Mouse (Mus musculus) small intestine, adult 2 months (tissue): ENCODE data around the gene Cacna2d1. TPM values are rescaled to one million over a fixed set of nuclear protein-coding genes. Genes with fewer than 3 reads are reported as not detected.

Experiments
- H3K27ac ChIP-seq: fragments of 200-500 bp; 2 replicates; pipeline ENCODE4 v1.5.1; 2012; ENCODE audit warnings: low read depth, low read length, control low read depth, inconsistent platforms; ENCODE audit not compliant: insufficient read depth
- H3K27me3 ChIP-seq: fragments of 200-500 bp; 2 replicates; pipeline ENCODE4 v1.6.1; 2012; ENCODE audit warnings: mild to moderate bottlenecking, moderate library complexity, low read length, inconsistent platforms; ENCODE audit not compliant: control insufficient read depth, insufficient read depth
- H3K36me3 ChIP-seq: fragments of 200-500 bp; 2 replicates; pipeline ENCODE4 v1.6.1; 2012; ENCODE audit warnings: mild to moderate bottlenecking, low read length, control low read depth, inconsistent platforms; ENCODE audit not compliant: control insufficient read depth, insufficient read depth
- H3K4me1 ChIP-seq: fragments of 200-500 bp; 2 replicates; pipeline ENCODE4 v1.6.1; 2012; ENCODE audit warnings: low read length, inconsistent platforms, mixed read lengths; ENCODE audit not compliant: control insufficient read depth, insufficient read depth, insufficient read length
- H3K4me3 ChIP-seq: fragments of 200-500 bp; 2 replicates; pipeline ENCODE4 v1.5.1; 2012; ENCODE audit warnings: low read depth, mild to moderate bottlenecking, control low read depth, inconsistent platforms, low read length, moderate library complexity
- CTCF ChIP-seq: fragments of 200-500 bp; IDR thresholded peaks from 2 replicates; pipeline ENCODE4 v1.5.1; 2012; ENCODE audit warnings: low read depth, mild to moderate bottlenecking, control low read depth, inconsistent platforms, low read length, moderate library complexity, mixed read lengths; ENCODE audit not compliant: insufficient replicate concordance, insufficient read length; ENCODE audit errors: extremely low read depth
- POLR2A ChIP-seq: fragments of 200-500 bp; IDR thresholded peaks from 2 replicates; pipeline ENCODE4 v1.6.1; 2012; ENCODE audit warnings: low read depth, mild to moderate bottlenecking, control low read depth, inconsistent platforms, low read length, moderate library complexity
- WGBS: fragments of 180-500 bp; shearing (Covaris S2); methylation state at CpG from one replicate; pipeline ENCODE4 v1.1.7; 2018; 5-methylcytosine and 5-hydroxymethylcytosine counted together
- polyA plus RNA-seq: library from polyadenylated mRNA; depleted of rRNA; stranded (reverse); fragments of >200 nt; gene quantifications from 2 replicates; pipeline ENCODE4 v1.2.3, GENCODE M21; 2012

Gene Cacna2d1
- polyA plus RNA-seq, 1 experiment: 0.65 TPM

DNA sequence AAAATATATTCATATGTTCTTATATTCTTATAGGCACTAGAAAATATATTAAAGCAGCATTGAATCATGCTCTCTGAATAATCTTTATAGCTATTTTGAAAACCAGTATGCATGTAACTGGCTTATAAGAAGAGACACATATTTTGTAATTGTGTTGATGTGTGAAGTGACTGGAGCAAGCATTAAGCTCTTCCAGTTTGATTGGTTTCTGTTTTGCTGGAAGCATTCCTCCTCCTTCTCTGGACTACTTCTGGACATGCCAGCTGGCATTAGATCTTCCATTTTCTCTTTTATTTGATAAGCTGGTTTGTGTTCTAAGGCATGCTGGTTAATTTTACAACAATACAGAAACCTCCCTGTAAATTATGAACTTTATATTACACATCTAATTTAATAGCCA, 228.8 kb downstream of the Cacna2d1 start:
- Histone ChIP-seq H3K4me3 (no peak overlapping the region), H3K27me3 (no peaks in the 10 kb centered on the region)
- no peak for TF ChIP-seq POLR2A
- TF ChIP-seq CTCF: no peak

DNA sequence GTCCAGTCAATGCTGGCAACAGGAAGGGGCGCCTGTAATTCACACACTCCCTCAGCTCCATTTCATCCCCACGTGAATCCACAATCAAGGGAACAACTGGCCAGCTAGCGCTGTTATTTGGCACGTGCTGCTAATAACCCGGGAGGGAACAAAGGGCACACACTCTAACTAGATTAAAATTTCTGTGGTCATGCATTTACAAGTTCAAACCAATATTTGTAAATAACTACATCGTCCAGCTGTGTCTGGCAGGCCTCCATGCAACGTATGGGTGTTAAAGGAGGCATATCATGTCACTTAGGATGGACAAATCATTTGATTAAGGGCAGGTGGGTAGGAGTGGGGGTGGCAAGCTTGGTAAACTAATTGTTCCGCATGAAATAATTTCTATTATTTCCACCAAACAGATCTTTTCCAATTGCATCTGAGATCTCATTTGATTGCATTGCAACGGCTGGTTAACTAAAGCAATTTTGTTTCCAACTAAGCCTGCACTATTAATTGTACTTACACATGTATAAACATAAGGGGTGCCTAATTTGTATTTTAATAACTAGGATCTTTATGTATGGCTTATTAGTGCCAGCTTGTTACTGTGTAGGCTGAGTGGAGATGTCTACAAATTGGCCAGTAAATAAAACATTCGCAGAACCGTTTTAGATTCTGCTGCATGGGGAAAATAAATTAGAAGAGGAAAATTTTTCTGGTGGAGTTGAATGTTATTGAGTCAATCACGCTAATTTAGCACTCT, 231.8 kb downstream of the Cacna2d1 start:
- WGBS: 69% methylated on average over 12 of the region's 12 CpGs
- Histone ChIP-seq H3K36me3 (no peaks in the 10 kb centered on the region), H3K4me3 (no peak overlapping the region), H3K4me1 (no peaks in the 10 kb centered on the region), H3K27ac (no peak overlapping the region), H3K27me3 (no peaks in the 10 kb centered on the region)
- TF ChIP-seq POLR2A (no peak), CTCF (no peak)

More for the DNA sequence above, 228.8 kb downstream of the Cacna2d1 start:
- Histone ChIP-seq H3K4me1 (no peaks in the 10 kb centered on the region), H3K36me3 (no peaks in the 10 kb centered on the region), H3K27ac (no peak overlapping the region)

- Histone ChIP-seq H3K27me3 (no peaks in the 10 kb centered on the region), H3K36me3 (no peaks in the 10 kb centered on the region), H3K4me3 (no peak overlapping the region), H3K27ac (no peak overlapping the region), H3K4me1 (no peaks in the 10 kb centered on the region)
- WGBS: 77% methylated on average over 1 of the region's 1 CpGs
- no peak for TF ChIP-seq POLR2A
These were observed 232.4 kb downstream of the Cacna2d1 start for GRCm38 (mm10) chr5:16166868-16167267.

- Histone ChIP-seq H3K27me3 (no peaks in the 10 kb centered on the region), H3K27ac (no peak overlapping the region), H3K4me1 (no peaks in the 10 kb centered on the region), H3K4me3 (no peak overlapping the region), H3K36me3 (no peaks in the 10 kb centered on the region)
- no peak for TF ChIP-seq CTCF
- no peak for TF ChIP-seq POLR2A
- WGBS: 82% methylated on average over 7 of the region's 7 CpGs
These were observed 246.6 kb downstream of the Cacna2d1 start for GRCm38 (mm10) chr5:16181041-16181440.

- 98% methylated on average over 1 of the region's 1 CpGs for WGBS
- no peaks in the 10 kb centered on the region for H3K27me3 ChIP-seq
- H3K36me3 ChIP-seq: no peaks in the 10 kb centered on the region
- TF ChIP-seq POLR2A (no peak), CTCF (no peak)
- H3K4me1 ChIP-seq: no peaks in the 10 kb centered on the region
- H3K4me3 ChIP-seq: no peak overlapping the region
- no peak overlapping the region for H3K27ac ChIP-seq
These were observed 249.6 kb downstream of the Cacna2d1 start for GRCm38 (mm10) chr5:16184064-16184463.

- WGBS: 36% methylated on average over 3 of the region's 3 CpGs
- no peak overlapping the region for H3K4me3 ChIP-seq
- no peaks in the 10 kb centered on the region for H3K36me3 ChIP-seq
- no peaks in the 10 kb centered on the region for H3K27me3 ChIP-seq
- TF ChIP-seq POLR2A (no peak), CTCF (no peak)
- no peaks in the 10 kb centered on the region for H3K4me1 ChIP-seq
- H3K27ac ChIP-seq: no peak overlapping the region
These were observed 253.4 kb downstream of the Cacna2d1 start for GRCm38 (mm10) chr5:16187931-16188330.

GRCm38 (mm10) chr5:16189878-16190277, 255.4 kb downstream of the Cacna2d1 start:
- WGBS: 51% methylated on average over 4 of the region's 4 CpGs
- no peaks in the 10 kb centered on the region for H3K27me3 ChIP-seq
- no peaks in the 10 kb centered on the region for H3K4me1 ChIP-seq
- no peak overlapping the region for H3K27ac ChIP-seq
- no peaks in the 10 kb centered on the region for H3K36me3 ChIP-seq
- TF ChIP-seq CTCF (no peak), POLR2A (no peak)
- no peak overlapping the region for H3K4me3 ChIP-seq

DNA sequence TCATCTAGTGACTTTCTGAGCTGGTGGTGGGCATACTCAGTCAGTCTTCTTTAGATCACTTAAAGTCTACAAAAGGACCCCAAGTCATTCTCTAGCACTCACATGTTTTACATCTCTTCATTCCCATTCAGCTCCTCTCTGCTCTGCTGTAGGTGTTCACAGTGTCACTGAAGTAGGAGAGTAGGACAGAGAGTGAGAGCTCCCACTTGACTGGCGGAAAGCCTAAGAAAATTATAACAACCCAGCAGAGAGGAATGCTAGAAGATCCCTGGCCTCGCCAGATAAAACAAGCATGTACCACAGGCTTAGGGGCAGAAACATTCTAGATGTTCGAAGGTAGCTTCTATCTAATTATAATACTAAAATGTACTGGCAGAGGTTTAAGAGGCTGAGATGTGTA, 256.7 kb downstream of the Cacna2d1 start:
- Histone ChIP-seq H3K4me3 (no peak overlapping the region), H3K4me1 (no peaks in the 10 kb centered on the region), H3K36me3 (no peaks in the 10 kb centered on the region), H3K27me3 (no peaks in the 10 kb centered on the region), H3K27ac (no peak overlapping the region)
- WGBS: 82% methylated on average over 3 of the region's 3 CpGs
- TF ChIP-seq POLR2A (no peak), CTCF (no peak)
